Mouse (Mus musculus): ENCODE measurements around the gene Ank2. TPM values are rescaled to one million over a fixed set of nuclear protein-coding genes. Genes with fewer than 3 reads are reported as not detected.
A peak's percentile ranks its signal among the peaks of the same experiment; 100 is the strongest.

Ank2 gene
- polyA plus RNA-seq, 1 experiment from 2014 or later = 37.3 TPM

GRCm38 (mm10) chr3:127059671-127060070, 439.5 kb downstream of the Ank2 start:
- ATAC-seq (replicated peaks; ENCODE audit: insufficient number of reproducible peaks, insufficient read depth, low FRiP score, low read depth) = no peak
- peaks cover 9% of the 10 kb centered on the region for H3K4me1 ChIP-seq (replicated peaks)
- 85% methylated on average over 4 of the region's 4 CpGs for WGBS
- H3K27me3 ChIP-seq = no peaks in the 10 kb centered on the region
- no peaks in the 10 kb centered on the region for H3K9me3 ChIP-seq (replicated peaks)
- no peak overlapping the region for H3K4me3 ChIP-seq
- H3K9ac ChIP-seq = no peak overlapping the region
- no peak overlapping the region for H3K27ac ChIP-seq
- H3K36me3 ChIP-seq = no peaks in the 10 kb centered on the region
- no peak overlapping the region for H3K4me2 ChIP-seq

GRCm38 (mm10) chr3:127041288-127041687, 457.9 kb downstream of the Ank2 start:
- H3K9me3 ChIP-seq (replicated peaks) = no peaks in the 10 kb centered on the region
- no peak overlapping the region for H3K4me3 ChIP-seq
- no peaks in the 10 kb centered on the region for H3K27me3 ChIP-seq
- H3K4me1 ChIP-seq (replicated peaks) = no peaks in the 10 kb centered on the region
- 65% methylated on average over 7 of the region's 7 CpGs for WGBS
- H3K9ac ChIP-seq = no peak overlapping the region
- H3K27ac ChIP-seq = no peak overlapping the region
- no peak overlapping the region for H3K4me2 ChIP-seq
- no peak for ATAC-seq (replicated peaks; ENCODE audit: insufficient number of reproducible peaks, insufficient read depth, low FRiP score, low read depth)
- H3K36me3 ChIP-seq = 0 out of 2 replicates have a peak, but pooled peaks cover under 1% of the 10 kb centered on the region

DNA sequence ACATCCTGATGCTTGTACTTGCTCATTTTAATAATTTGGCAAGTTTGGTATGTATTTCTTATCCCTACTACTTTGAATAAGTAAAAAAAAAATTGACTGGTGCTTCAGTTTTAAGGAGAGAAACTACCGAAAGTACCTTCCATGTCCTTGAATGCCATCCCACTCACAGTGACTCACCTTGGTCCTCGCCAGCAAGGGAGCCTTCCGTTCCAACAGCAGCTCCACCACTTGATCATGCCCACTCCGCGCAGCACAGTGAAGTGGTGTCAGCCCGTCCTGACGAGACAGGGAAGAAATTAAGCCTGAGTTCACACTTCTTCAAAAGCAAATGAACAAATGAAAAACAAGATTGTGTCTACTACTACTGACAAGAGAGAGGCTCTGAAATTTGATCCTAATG, 460.6 kb downstream of the Ank2 start:
- 69% methylated on average over 7 of the region's 7 CpGs for WGBS
- no peak overlapping the region for H3K4me2 ChIP-seq
- ATAC-seq (replicated peaks; ENCODE audit: insufficient number of reproducible peaks, insufficient read depth, low FRiP score, low read depth) = no peak
- no peaks in the 10 kb centered on the region for H3K27me3 ChIP-seq
- H3K9me3 ChIP-seq (replicated peaks) = no peaks in the 10 kb centered on the region
- no peak overlapping the region for H3K9ac ChIP-seq
- H3K4me1 ChIP-seq (replicated peaks) = no peaks in the 10 kb centered on the region
- H3K27ac ChIP-seq = no peak overlapping the region
- H3K4me3 ChIP-seq = no peak overlapping the region
- no peaks in the 10 kb centered on the region; the same call in 1 of the 2 replicates for H3K36me3 ChIP-seq

- H3K27me3 ChIP-seq = no peaks in the 10 kb centered on the region
- 77% methylated on average over 5 of the region's 5 CpGs for WGBS
- no peaks in the 10 kb centered on the region for H3K9me3 ChIP-seq (replicated peaks)
- H3K4me1 ChIP-seq (replicated peaks) = no peaks in the 10 kb centered on the region
- H3K4me2 ChIP-seq = no peak overlapping the region
- H3K9ac ChIP-seq = no peak overlapping the region
- no peak overlapping the region for H3K27ac ChIP-seq
- H3K4me3 ChIP-seq = no peak overlapping the region
- no peaks in the 10 kb centered on the region; the same call in 1 of the 2 replicates for H3K36me3 ChIP-seq
- no peak for ATAC-seq (replicated peaks; ENCODE audit: insufficient number of reproducible peaks, insufficient read depth, low FRiP score, low read depth)
Observed at GRCm38 (mm10) chr3:127036118-127036517, 463.0 kb downstream of the Ank2 start.

DNA sequence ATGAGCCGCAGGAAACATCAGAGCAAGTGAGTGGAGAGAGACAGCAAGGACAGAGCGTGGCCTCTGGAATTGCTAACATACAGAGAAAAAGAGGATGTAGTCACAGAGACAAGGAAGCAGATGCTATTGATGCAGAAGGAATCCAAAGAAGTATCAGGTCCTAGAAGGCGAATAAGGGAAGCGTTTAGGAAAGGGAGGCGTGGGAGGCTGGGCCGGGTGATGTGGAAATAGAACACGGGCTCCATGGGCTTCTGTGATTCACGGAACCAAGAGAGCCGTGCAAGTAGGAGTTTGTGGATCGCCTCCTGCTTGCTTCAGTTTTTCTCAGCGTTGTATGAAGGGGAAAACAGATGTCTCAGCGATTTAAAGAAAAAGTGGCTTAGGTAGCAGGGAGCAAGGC, 463.6 kb downstream of the Ank2 start:
- no peak for ATAC-seq (replicated peaks; ENCODE audit: insufficient number of reproducible peaks, insufficient read depth, low FRiP score, low read depth)
- 86% methylated on average over 12 of the region's 12 CpGs for WGBS
- Histone ChIP-seq H3K36me3 (no peaks in the 10 kb centered on the region; the same call in 1 of the 2 replicates), H3K4me3 (no peak overlapping the region), H3K9me3 (replicated peaks) (no peaks in the 10 kb centered on the region), H3K27me3 (no peaks in the 10 kb centered on the region), H3K9ac (no peak overlapping the region), H3K4me2 (no peak overlapping the region), H3K4me1 (replicated peaks) (no peaks in the 10 kb centered on the region), H3K27ac (no peak overlapping the region)

- H3K9me3 ChIP-seq (replicated peaks) = no peaks in the 10 kb centered on the region
- no peak for ATAC-seq (replicated peaks; ENCODE audit: insufficient number of reproducible peaks, insufficient read depth, low FRiP score, low read depth)
- no peak overlapping the region for H3K4me2 ChIP-seq
- no peak overlapping the region for H3K9ac ChIP-seq
- H3K36me3 ChIP-seq = no peaks in the 10 kb centered on the region; the same call in 1 of the 2 replicates
- no peak overlapping the region for H3K27ac ChIP-seq
- whole genome bisulfite sequencing = 84% methylated on average over 3 of the region's 3 CpGs
- H3K27me3 ChIP-seq = no peaks in the 10 kb centered on the region
- no peaks in the 10 kb centered on the region for H3K4me1 ChIP-seq (replicated peaks)
- H3K4me3 ChIP-seq = no peak overlapping the region
Observed at GRCm38 (mm10) chr3:127034983-127035382, 464.2 kb downstream of the Ank2 start.

- Histone ChIP-seq H3K9ac (no peak overlapping the region), H3K27me3 (no peaks in the 10 kb centered on the region), H3K36me3 (0 out of 2 replicates have a peak, but pooled peaks cover 3% of the 10 kb centered on the region), H3K4me1 (replicated peaks) (no peaks in the 10 kb centered on the region), H3K9me3 (replicated peaks) (no peaks in the 10 kb centered on the region), H3K4me3 (no peak overlapping the region), H3K4me2 (no peak overlapping the region), H3K27ac (no peak overlapping the region)
- ATAC-seq (replicated peaks; ENCODE audit: insufficient number of reproducible peaks, insufficient read depth, low FRiP score, low read depth) = no peak
- 87% methylated on average over 4 of the region's 4 CpGs for WGBS
Observed at GRCm38 (mm10) chr3:127023992-127024391, 475.2 kb downstream of the Ank2 start.

DNA sequence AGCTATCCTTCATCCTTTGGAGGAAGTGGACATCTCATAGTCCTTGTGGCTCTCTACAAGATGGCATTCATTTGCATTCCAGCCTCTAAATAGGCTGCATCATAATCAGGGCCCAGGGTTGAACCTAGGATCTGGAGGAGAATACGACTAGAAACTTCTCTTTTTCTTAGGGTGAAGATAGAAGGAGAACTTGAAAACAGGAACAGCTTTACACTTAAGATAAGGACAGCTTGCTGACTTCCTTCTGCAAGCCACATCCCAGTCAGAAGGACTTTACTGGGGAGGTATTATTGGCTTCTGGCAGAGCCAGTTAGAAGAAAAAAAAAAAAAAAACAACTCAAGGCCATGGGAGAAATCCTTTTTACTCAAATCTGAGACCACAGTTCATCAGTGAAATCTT, 479.0 kb downstream of the Ank2 start:
- no peak for ATAC-seq (replicated peaks; ENCODE audit: insufficient number of reproducible peaks, insufficient read depth, low FRiP score, low read depth)
- Histone ChIP-seq H3K27me3 (no peaks in the 10 kb centered on the region), H3K27ac (no peak overlapping the region), H3K4me2 (no peak overlapping the region), H3K4me3 (no peak overlapping the region), H3K9me3 (replicated peaks) (no peaks in the 10 kb centered on the region), H3K4me1 (replicated peaks) (no peaks in the 10 kb centered on the region), H3K9ac (no peak overlapping the region), H3K36me3 (0 out of 2 replicates have a peak, but pooled peaks cover 6% of the 10 kb centered on the region)
- 34% methylated on average over 1 of the region's 1 CpGs for WGBS

DNA sequence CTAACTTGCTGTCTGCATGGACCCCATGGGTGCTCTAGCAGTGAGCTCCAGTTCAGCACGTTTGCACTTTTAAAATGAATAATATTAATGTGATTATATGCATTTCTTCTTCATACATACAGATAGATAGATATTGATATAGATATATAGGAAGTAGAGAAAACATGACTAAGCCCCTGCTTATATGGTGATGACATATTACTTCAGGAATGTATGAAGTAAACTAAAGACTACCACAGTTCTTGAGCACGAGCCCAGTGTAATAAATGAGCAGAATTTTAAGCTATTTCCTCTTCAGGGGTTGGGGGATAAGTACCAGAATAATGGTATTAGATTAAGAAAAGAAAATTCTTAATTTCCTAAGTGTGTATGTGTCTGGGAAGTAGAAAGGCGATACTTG, 479.4 kb downstream of the Ank2 start:
- H3K4me2 ChIP-seq = no peak overlapping the region
- WGBS = 64% methylated on average over 3 of the region's 3 CpGs
- H3K27ac ChIP-seq = 0 out of 2 replicates have a peak overlapping the region, but pooled peaks have one; percentile 35
- H3K27me3 ChIP-seq = no peaks in the 10 kb centered on the region
- H3K9ac ChIP-seq = no peak overlapping the region
- no peak for ATAC-seq (replicated peaks; ENCODE audit: insufficient number of reproducible peaks, insufficient read depth, low FRiP score, low read depth)
- H3K36me3 ChIP-seq = peaks cover 6% of the 10 kb centered on the region; the same call in 1 of the 2 replicates
- no peak overlapping the region for H3K4me3 ChIP-seq
- no peaks in the 10 kb centered on the region for H3K9me3 ChIP-seq (replicated peaks)
- no peaks in the 10 kb centered on the region for H3K4me1 ChIP-seq (replicated peaks)

- no peaks in the 10 kb centered on the region for H3K4me1 ChIP-seq (replicated peaks)
- H3K36me3 ChIP-seq = peaks cover 6% of the 10 kb centered on the region; the same call in 1 of the 2 replicates
- no peak overlapping the region for H3K9ac ChIP-seq
- no peak overlapping the region for H3K4me3 ChIP-seq
- 50% methylated on average over 6 of the region's 6 CpGs for WGBS
- no peaks in the 10 kb centered on the region for H3K9me3 ChIP-seq (replicated peaks)
- peak overlapping the region; percentile 35; the same call in 1 of the 2 replicates for H3K27ac ChIP-seq
- no peaks in the 10 kb centered on the region for H3K27me3 ChIP-seq
- no peak for ATAC-seq (replicated peaks; ENCODE audit: insufficient number of reproducible peaks, insufficient read depth, low FRiP score, low read depth)
- no peak overlapping the region for H3K4me2 ChIP-seq
Observed at GRCm38 (mm10) chr3:127019109-127019508, 480.0 kb downstream of the Ank2 start.

GRCm38 (mm10) chr3:127017523-127017922, 481.6 kb downstream of the Ank2 start:
- no peak overlapping the region for H3K4me2 ChIP-seq
- H3K36me3 ChIP-seq = peaks cover 6% of the 10 kb centered on the region; the same call in 1 of the 2 replicates
- no peaks in the 10 kb centered on the region for H3K27me3 ChIP-seq
- H3K9ac ChIP-seq = no peak overlapping the region
- no peaks in the 10 kb centered on the region for H3K4me1 ChIP-seq (replicated peaks)
- no peak overlapping the region for H3K27ac ChIP-seq
- ATAC-seq (replicated peaks; ENCODE audit: insufficient number of reproducible peaks, insufficient read depth, low FRiP score, low read depth) = no peak
- no peak overlapping the region for H3K4me3 ChIP-seq
- WGBS = 84% methylated on average over 3 of the region's 3 CpGs
- H3K9me3 ChIP-seq (replicated peaks) = no peaks in the 10 kb centered on the region

DNA sequence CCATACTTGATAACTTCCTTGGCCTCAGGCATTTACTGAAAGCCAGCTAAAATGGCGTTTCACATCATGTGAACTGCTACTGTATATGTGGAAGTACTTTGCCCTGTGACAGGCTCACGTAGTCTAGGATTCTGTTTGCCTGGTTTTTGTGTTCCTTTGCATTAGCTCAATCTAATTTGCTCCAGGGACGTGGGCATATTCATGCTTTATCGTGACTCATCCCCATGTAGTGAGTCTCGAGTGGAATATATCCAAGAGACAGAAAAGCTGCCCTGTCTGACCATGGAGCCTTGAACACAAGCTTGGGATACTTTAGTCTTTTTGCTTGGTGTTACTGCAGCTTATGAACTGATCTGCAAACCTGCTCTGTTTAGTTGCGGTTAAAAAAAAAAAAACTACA, 483.6 kb downstream of the Ank2 start:
- Histone ChIP-seq H3K9ac (no peak overlapping the region), H3K36me3 (peaks cover 3% of the 10 kb centered on the region; the same call in 1 of the 2 replicates), H3K27ac (no peak overlapping the region), H3K27me3 (no peaks in the 10 kb centered on the region), H3K4me2 (no peak overlapping the region), H3K4me1 (replicated peaks) (no peaks in the 10 kb centered on the region), H3K4me3 (no peak overlapping the region), H3K9me3 (replicated peaks) (no peaks in the 10 kb centered on the region)
- WGBS = 86% methylated on average over 6 of the region's 6 CpGs
- no peak for ATAC-seq (replicated peaks; ENCODE audit: insufficient number of reproducible peaks, insufficient read depth, low FRiP score, low read depth)

Data from heart, embryonic 15.5 days (tissue).